Mouse (Mus musculus) hindbrain, embryonic 14.5 days (tissue): Measurements from ENCODE around the gene Gm9008. TPM values are rescaled to one million over a fixed set of nuclear protein-coding genes. Genes with fewer than 3 reads are reported as not detected.
"Not testable (repeated sequence)": the region's sequence is repeated elsewhere in the genome, so short reads cannot be mapped to it uniquely, and the experiment has no call there.

ENCODE experiments used
- ATAC-seq: fragments of 200-750 bp; cut with Nextera tagmentation; 2 replicates; pipeline ENCODE4 v1.8.0; 2017; ENCODE audit warnings: moderate number of reproducible peaks, mild to moderate bottlenecking, moderate TSS enrichment, moderate library complexity; ENCODE audit not compliant: low FRiP score
- DNase-seq: peaks from one replicate; pipeline ENCODE4 v3.0.0-alpha.2; 2015; ENCODE audit warnings: low spot score
- H3K27ac ChIP-seq: fragments of 300-500 bp; sonication (generic); 2 replicates; pipeline ENCODE4 v1.5.1; 2014; ENCODE audit warnings: mild to moderate bottlenecking, moderate library complexity
- H3K27me3 ChIP-seq: fragments of 300-500 bp; sonication (generic); 2 replicates; pipeline ENCODE4 v1.6.1; 2014; ENCODE audit warnings: mild to moderate bottlenecking, low read length, mixed read lengths; ENCODE audit not compliant: control insufficient read depth, insufficient read depth
- H3K36me3 ChIP-seq: fragments of 300-500 bp; sonication (generic); replicated peaks from 2 replicates; pipeline ENCODE4 v1.6.1; 2014; ENCODE audit not compliant: control insufficient read depth, insufficient read depth
- H3K4me1 ChIP-seq: fragments of 300-500 bp; sonication (generic); replicated peaks from 2 replicates; pipeline ENCODE4 v1.6.1; 2014; ENCODE audit warnings: antibody characterized with exemption, low read length, mixed read lengths; ENCODE audit not compliant: control insufficient read depth, insufficient read depth
- H3K4me2 ChIP-seq: fragments of 300-500 bp; sonication (generic); replicated peaks from 2 replicates; pipeline ENCODE4 v1.6.1; 2014; ENCODE audit warnings: mild to moderate bottlenecking, moderate library complexity
- H3K4me3 ChIP-seq: fragments of 300-500 bp; sonication (generic); replicated peaks from 2 replicates; pipeline ENCODE4 v1.5.1; 2014; ENCODE audit warnings: mild to moderate bottlenecking, low read length
- H3K9ac ChIP-seq: fragments of 300-500 bp; sonication (generic); 2 replicates; pipeline ENCODE4 v1.6.1; 2014
- H3K9me3 ChIP-seq: fragments of 300-500 bp; sonication (generic); 2 replicates; pipeline ENCODE4 v1.6.1; 2016; ENCODE audit warnings: low read length; ENCODE audit not compliant: control insufficient read depth
- WGBS: fragments of 180-500 bp; shearing (Covaris S2); extraction: QIAGEN DNeasy Blood & Tissue Kit; methylation state at CpG from one replicate; pipeline ENCODE4 v1.1.7; 2014; 5-methylcytosine and 5-hydroxymethylcytosine counted together
- polyA plus RNA-seq: library from polyadenylated mRNA; unstranded; fragments of >200 nt; fragmentation: Nextera tagmentation; extraction: Ambion mirVana; gene quantifications from 2 replicates; pipeline ENCODE4 v1.2.1, GENCODE M21; 2014

Gene Gm9008
- polyA plus RNA-seq: 0.20 and 0.25 TPM in 2 replicates

- not testable (repeated sequence) for H3K27me3 ChIP-seq, H3K36me3 ChIP-seq, H3K9ac ChIP-seq, H3K27ac ChIP-seq, H3K4me1 ChIP-seq, H3K4me3 ChIP-seq, ATAC-seq, H3K9me3 ChIP-seq, H3K4me2 ChIP-seq, DNase-seq
- WGBS: 97% methylated on average over 18 of the region's 22 CpGs
Measured at GRCm38 (mm10) chr6:76497054-76497835, at the start of gene Gm9008. Gene Gm9008 (minus strand): TSS chr6:76497784.

GRCm38 (mm10) chr6:76521975-76522641 is 24.5 kb upstream of the Gm9008 start:
- no peak overlapping the region for H3K27ac ChIP-seq
- no peaks in the 10 kb centered on the region for H3K36me3 ChIP-seq
- no peak for DNase-seq
- H3K9me3 ChIP-seq: no peaks in the 10 kb centered on the region
- H3K4me1 ChIP-seq: no peaks in the 10 kb centered on the region
- H3K4me2 ChIP-seq: no peak overlapping the region
- H3K27me3 ChIP-seq: no peaks in the 10 kb centered on the region
- no peak overlapping the region for H3K9ac ChIP-seq
- 88% methylated on average over 4 of the region's 4 CpGs for WGBS
- H3K4me3 ChIP-seq: no peak overlapping the region
- ATAC-seq: no peak

GRCm38 (mm10) chr6:76510200-76510599 is 12.6 kb upstream of the Gm9008 start:
- H3K27ac ChIP-seq: no peak overlapping the region
- H3K4me2 ChIP-seq: no peak overlapping the region
- H3K4me1 ChIP-seq: no peaks in the 10 kb centered on the region
- DNase-seq (no peak), ATAC-seq (no peak)
- H3K9ac ChIP-seq: no peak overlapping the region
- H3K36me3 ChIP-seq: no peaks in the 10 kb centered on the region
- H3K4me3 ChIP-seq: no peak overlapping the region
- no peaks in the 10 kb centered on the region for H3K27me3 ChIP-seq
- H3K9me3 ChIP-seq: no peaks in the 10 kb centered on the region

GRCm38 (mm10) chr6:76496335-76496734 is 1.2 kb downstream of the Gm9008 start:
- H3K9me3 ChIP-seq, H3K4me1 ChIP-seq, H3K36me3 ChIP-seq, H3K9ac ChIP-seq, H3K27ac ChIP-seq, H3K4me2 ChIP-seq, DNase-seq, H3K4me3 ChIP-seq, H3K27me3 ChIP-seq, ATAC-seq: not testable (repeated sequence)
- 96% methylated on average over 6 of the region's 12 CpGs for WGBS

DNA sequence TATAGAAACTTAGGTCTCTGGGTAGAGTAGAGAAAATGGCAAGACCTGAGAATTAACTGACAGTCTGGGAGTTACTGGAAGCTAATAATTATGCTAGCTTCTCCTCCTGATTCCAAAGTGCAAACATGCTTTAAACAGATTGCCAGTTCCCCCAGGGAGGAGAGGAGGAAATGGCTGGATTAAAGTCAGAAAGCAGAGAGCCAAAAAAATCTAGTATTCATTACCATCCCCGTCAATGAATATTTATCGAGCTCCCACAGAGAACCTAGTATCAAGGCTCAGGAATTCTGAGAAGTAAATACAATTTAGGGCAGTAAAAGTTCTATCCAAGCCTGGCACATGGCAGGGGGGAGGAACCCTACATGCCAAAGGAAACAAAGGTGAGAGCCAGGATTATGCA is 29.4 kb downstream of the Gm9008 start:
- H3K36me3 ChIP-seq: no peaks in the 10 kb centered on the region
- H3K27me3 ChIP-seq: no peaks in the 10 kb centered on the region
- H3K9ac ChIP-seq: no peak overlapping the region
- ATAC-seq (peak; percentile 24; the same call in 1 of the 2 replicates), DNase-seq (peak; percentile 42)
- 30% methylated on average over 2 of the region's 2 CpGs for WGBS
- no peaks in the 10 kb centered on the region for H3K4me1 ChIP-seq
- H3K4me3 ChIP-seq: no peak overlapping the region
- no peaks in the 10 kb centered on the region for H3K9me3 ChIP-seq
- no peak overlapping the region for H3K27ac ChIP-seq
- no peak overlapping the region for H3K4me2 ChIP-seq
